Mouse (Mus musculus): ENCODE data around the gene Tef. TPM values are rescaled to one million over a fixed set of nuclear protein-coding genes. Genes with fewer than 3 reads are reported as not detected.

Tef gene
- polyA plus RNA-seq, 1 experiment: 121 TPM

DNA sequence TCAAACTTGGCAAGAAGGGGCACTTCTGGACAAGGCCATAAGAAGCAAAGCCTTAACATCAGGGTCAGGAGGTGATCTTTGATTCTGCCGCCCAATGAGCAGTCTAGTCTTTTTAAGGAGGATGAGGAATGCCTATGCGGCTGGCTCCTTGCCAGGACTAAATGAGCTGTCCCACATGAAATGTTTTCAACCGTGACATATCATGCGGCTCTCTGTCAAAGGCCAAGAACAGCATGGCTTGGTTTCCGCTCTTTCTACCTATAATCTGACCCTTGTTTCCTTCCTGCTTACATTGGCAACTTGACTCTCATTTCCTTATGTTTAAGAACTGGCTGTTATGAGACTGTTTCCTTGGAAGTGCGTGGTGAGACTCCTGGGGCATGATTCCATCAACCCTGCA is 3.4 kb downstream of the Tef start:
- Histone ChIP-seq H3K27ac (ENCODE audit: insufficient read depth, low read depth, low read length) (peak overlapping the region; percentile 99), H3K4me1 (ENCODE audit: control insufficient read depth, insufficient read depth, low read length) (peaks cover 43% of the 10 kb centered on the region)
- WGBS: 5% methylated on average over 6 of the region's 6 CpGs

GRCm38 (mm10) chr15:81806621-81807404 is 4.6 kb downstream of the Tef start:
- WGBS: 50% methylated on average over 4 of the region's 4 CpGs
- H3K4me3 ChIP-seq (ENCODE audit: insufficient read depth, low read depth, low read length): no peak overlapping the region
- TF ChIP-seq POLR2A (IDR thresholded peaks at IDR 0.05; ENCODE audit: low read depth, low read length): no peak
- TF ChIP-seq CTCF (conservative IDR thresholded peaks at IDR 0.05; ENCODE audit: insufficient read depth, insufficient read length, low read depth, low read length): no peak
- peaks cover 39% of the 10 kb centered on the region for H3K4me1 ChIP-seq (ENCODE audit: control insufficient read depth, insufficient read depth, low read length)
- DNase-seq: peak; percentile 89
- H3K36me3 ChIP-seq (ENCODE audit: control insufficient read depth, insufficient read depth, low read length): no peaks in the 10 kb centered on the region; the same call in 1 of the 2 replicates
- H3K27ac ChIP-seq (ENCODE audit: insufficient read depth, low read depth, low read length): peak overlapping the region; percentile 99
- H3K27me3 ChIP-seq (replicated peaks; ENCODE audit: control insufficient read depth, insufficient read depth, low read length): no peaks in the 10 kb centered on the region

More for the DNA sequence above, 3.4 kb downstream of the Tef start:
- no peaks in the 10 kb centered on the region; the same call in 1 of the 2 replicates for H3K36me3 ChIP-seq (ENCODE audit: control insufficient read depth, insufficient read depth, low read length)
- TF ChIP-seq CTCF (conservative IDR thresholded peaks at IDR 0.05; ENCODE audit: insufficient read depth, insufficient read length, low read depth, low read length): no peak
- peak overlapping the region; percentile 77; the same call in 1 of the 2 replicates for H3K4me3 ChIP-seq (ENCODE audit: insufficient read depth, low read depth, low read length)
- no peaks in the 10 kb centered on the region for H3K27me3 ChIP-seq (replicated peaks; ENCODE audit: control insufficient read depth, insufficient read depth, low read length)
- DNase-seq: peak; percentile 72

DNA sequence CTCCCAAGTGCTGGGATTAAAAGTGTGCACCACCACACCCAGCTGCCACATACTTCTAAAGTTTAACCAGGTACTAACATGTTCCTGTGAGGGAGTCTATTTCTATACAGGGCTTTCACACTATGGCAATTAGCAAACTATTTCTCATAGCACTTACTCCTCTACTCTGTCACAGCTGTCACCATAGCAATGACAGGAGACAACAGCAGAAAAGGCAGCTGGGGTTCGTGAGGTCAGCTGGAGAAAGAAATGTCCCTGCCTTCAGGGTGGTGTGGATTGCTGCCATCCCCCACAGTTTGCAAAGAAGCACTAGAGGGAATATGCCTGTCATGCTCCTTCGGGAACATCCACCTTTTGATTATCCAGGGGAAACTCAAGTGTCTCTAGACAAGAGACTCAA is 6.6 kb downstream of the Tef start:
- Histone ChIP-seq H3K27ac (ENCODE audit: insufficient read depth, low read depth, low read length) (peak overlapping the region; percentile 49; the same call in 1 of the 2 replicates), H3K27me3 (replicated peaks; ENCODE audit: control insufficient read depth, insufficient read depth, low read length) (no peaks in the 10 kb centered on the region), H3K4me1 (ENCODE audit: control insufficient read depth, insufficient read depth, low read length) (peaks cover 53% of the 10 kb centered on the region), H3K4me3 (ENCODE audit: insufficient read depth, low read depth, low read length) (no peak overlapping the region), H3K36me3 (ENCODE audit: control insufficient read depth, insufficient read depth, low read length) (no peaks in the 10 kb centered on the region; the same call in 1 of the 2 replicates)
- no peak for TF ChIP-seq CTCF (conservative IDR thresholded peaks at IDR 0.05; ENCODE audit: insufficient read depth, insufficient read length, low read depth, low read length)
- WGBS: 50% methylated on average over 2 of the region's 2 CpGs
- DNase-seq: no peak

- H3K4me3 ChIP-seq (ENCODE audit: insufficient read depth, low read depth, low read length): no peak overlapping the region
Observed at GRCm38 (mm10) chr15:81809550-81809949, 7.3 kb downstream of the Tef start.

DNA sequence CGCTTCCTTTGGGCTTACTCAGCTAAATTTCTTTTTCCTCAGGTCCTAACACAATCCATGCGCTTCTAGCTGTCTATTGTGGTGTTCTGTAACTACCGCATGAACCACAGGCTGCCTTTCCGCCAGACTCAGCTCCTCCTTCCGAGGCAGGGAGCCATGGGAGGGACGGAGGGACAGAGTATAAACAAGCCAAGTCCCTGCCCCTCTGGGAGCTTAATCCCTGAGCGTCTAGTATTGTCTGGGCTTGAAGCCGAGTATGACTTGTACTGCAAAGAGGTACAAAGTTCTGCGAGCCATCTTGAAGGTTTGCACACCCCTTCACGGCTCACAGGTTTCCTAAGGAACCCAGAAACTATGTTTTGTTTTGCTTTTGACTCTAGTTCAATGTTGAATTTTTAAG is 7.9 kb downstream of the Tef start:
- peaks cover 47% of the 10 kb centered on the region for H3K4me1 ChIP-seq (ENCODE audit: control insufficient read depth, insufficient read depth, low read length)
- H3K27me3 ChIP-seq (replicated peaks; ENCODE audit: control insufficient read depth, insufficient read depth, low read length): no peaks in the 10 kb centered on the region
- H3K27ac ChIP-seq (ENCODE audit: insufficient read depth, low read depth, low read length): peak overlapping the region; percentile 99
- TF ChIP-seq POLR2A (IDR thresholded peaks at IDR 0.05; ENCODE audit: low read depth, low read length): peak; percentile 23
- no peak for TF ChIP-seq CTCF (conservative IDR thresholded peaks at IDR 0.05; ENCODE audit: insufficient read depth, insufficient read length, low read depth, low read length)
- DNase-seq: peak; percentile 98
- H3K36me3 ChIP-seq (ENCODE audit: control insufficient read depth, insufficient read depth, low read length): no peaks in the 10 kb centered on the region; the same call in 1 of the 2 replicates
- H3K4me3 ChIP-seq (ENCODE audit: insufficient read depth, low read depth, low read length): peak overlapping the region; percentile 55
- under 1% methylated on average over 10 of the region's 10 CpGs for WGBS

More at GRCm38 (mm10) chr15:81809550-81809949, 7.3 kb downstream of the Tef start:
- Histone ChIP-seq H3K27ac (ENCODE audit: insufficient read depth, low read depth, low read length) (peak overlapping the region; percentile 99), H3K36me3 (ENCODE audit: control insufficient read depth, insufficient read depth, low read length) (no peaks in the 10 kb centered on the region; the same call in 1 of the 2 replicates), H3K4me1 (ENCODE audit: control insufficient read depth, insufficient read depth, low read length) (peaks cover 53% of the 10 kb centered on the region), H3K27me3 (replicated peaks; ENCODE audit: control insufficient read depth, insufficient read depth, low read length) (no peaks in the 10 kb centered on the region)
- WGBS: 24% methylated on average over 1 of the region's 1 CpGs
- TF ChIP-seq POLR2A (IDR thresholded peaks at IDR 0.05; ENCODE audit: low read depth, low read length): no peak
- TF ChIP-seq CTCF (conservative IDR thresholded peaks at IDR 0.05; ENCODE audit: insufficient read depth, insufficient read length, low read depth, low read length): no peak
- DNase-seq: no peak

DNA sequence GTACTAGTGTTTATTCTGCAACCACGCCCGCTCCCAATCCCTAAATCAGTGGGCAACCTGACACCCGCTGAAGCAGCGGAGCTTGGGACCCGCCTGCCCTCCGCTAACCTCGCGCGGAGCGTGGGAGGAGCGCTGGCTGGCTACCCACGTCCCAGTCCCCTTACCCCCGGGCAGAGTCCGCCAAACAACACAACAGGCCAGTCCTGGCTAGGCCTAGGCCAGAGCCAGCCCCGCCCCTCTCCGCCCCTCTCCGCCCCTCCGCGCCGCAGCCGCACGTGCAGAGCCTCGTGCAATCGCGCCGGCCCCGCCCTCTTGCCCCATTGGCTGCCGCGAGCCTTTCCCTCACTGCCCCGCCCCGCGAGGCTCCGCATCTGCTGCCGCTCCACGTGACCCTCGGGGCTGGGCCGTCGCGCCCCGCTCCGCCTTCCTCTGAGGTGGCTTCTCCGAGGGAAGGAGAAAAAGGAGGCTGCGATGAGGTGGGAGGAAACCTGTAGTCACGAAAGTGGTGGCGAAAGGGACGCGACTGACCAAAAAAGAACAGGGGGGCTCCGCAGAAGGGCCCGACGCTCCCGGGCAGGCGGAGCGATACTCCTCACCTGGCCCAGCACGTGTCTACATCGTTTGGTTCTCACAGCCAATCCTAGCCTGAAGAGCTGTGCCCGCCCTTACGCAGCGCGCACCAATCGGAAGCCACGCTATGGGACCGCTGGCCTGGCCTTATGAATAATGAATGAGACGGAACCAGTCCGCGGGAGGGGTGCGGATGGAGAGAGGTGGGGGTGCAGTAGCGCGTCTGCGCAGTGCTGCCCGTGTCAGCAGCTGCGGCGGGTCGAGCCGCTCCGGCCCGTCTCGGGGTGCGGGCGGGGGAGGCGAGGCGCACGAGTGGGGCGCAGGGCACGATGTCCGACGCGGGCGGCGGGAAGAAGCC is 8.7 kb downstream of the Tef start:
- peaks cover 4% of the 10 kb centered on the region; the same call in 1 of the 2 replicates for H3K36me3 ChIP-seq (ENCODE audit: control insufficient read depth, insufficient read depth, low read length)
- DNase-seq: peak; percentile 99
- H3K27me3 ChIP-seq (replicated peaks; ENCODE audit: control insufficient read depth, insufficient read depth, low read length): no peaks in the 10 kb centered on the region
- H3K27ac ChIP-seq (ENCODE audit: insufficient read depth, low read depth, low read length): peak overlapping the region; percentile 99
- TF ChIP-seq POLR2A (IDR thresholded peaks at IDR 0.05; ENCODE audit: low read depth, low read length): peak; percentile 88
- TF ChIP-seq CTCF (conservative IDR thresholded peaks at IDR 0.05; ENCODE audit: insufficient read depth, insufficient read length, low read depth, low read length): no peak
- peaks cover 39% of the 10 kb centered on the region for H3K4me1 ChIP-seq (ENCODE audit: control insufficient read depth, insufficient read depth, low read length)
- peak overlapping the region; percentile 76 for H3K4me3 ChIP-seq (ENCODE audit: insufficient read depth, low read depth, low read length)
- WGBS: under 1% methylated on average over 89 of the region's 89 CpGs
